Mouse (Mus musculus): ENCODE data around the gene Setd7.

- TF ChIP-seq POLR2A (IDR thresholded peaks at IDR 0.05; ENCODE audit: borderline replicate concordance, extremely low read depth, insufficient read depth, insufficient read length, poor library complexity, severe bottlenecking), result peak; percentile 93
- TF ChIP-seq CTCF (IDR thresholded peaks at IDR 0.05; ENCODE audit: borderline replicate concordance, extremely low read depth, insufficient read depth, insufficient read length), result no peak; the same call in 1 of the 2 replicates
These were observed 76.8 kb downstream of the Setd7 start, which contains the start of gene Rab33b for GRCm38 (mm10) chr3:51483741-51484359.
